8 mouse cellular contexts compared by ENCODE assay signal in the genomic region with DNA sequence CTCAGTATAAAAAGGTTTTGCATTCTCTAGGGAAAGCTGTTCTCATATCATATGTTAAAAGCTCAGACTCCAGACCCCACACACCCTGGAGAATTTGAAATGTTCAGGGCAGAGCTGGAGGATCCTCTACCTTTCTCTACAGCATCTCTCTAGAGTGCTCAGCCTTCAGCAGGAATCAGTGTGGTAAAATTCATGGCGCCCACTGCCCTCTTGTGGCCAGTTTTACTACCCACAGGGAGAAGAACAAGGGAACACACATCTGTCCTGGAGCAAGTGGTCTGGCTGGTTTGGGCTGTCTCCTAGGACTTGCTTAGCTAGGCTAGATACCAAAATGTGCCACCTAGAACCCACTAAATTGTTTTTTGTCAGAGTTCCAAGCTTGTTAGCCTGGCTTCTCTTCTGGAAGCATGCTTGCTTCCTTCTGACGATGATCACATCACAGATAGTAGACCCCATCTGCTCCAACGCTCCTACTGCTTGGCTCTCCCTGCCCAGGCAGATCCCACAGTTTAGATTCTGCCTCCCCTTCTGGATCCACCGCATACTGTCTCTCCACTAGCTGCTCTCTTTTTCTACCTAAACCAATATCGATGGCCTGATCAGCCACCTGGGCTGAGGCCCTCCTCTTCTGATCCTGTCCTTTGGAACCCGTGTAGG. TPM values are rescaled to one million over a fixed set of nuclear protein-coding genes. Genes with fewer than 3 reads are reported as not detected.
DNase-seq lines count a peak whose midpoint lies in the region; ATAC-seq lines count a peak whose summit lies in the region.

No protein-coding gene starts in this region.

- peak; percentile 72 for ATAC-seq in common myeloid progenitor, adult 5-6 weeks (replicated peaks; ENCODE audit: low read depth, poor library complexity, severe bottlenecking)
- peak; percentile 81 for ATAC-seq in inflammation-experienced regulatory T-cells, adult 6 months
- ATAC-seq in megakaryocyte-erythroid progenitor cell, adult 5-6 weeks (replicated peaks; ENCODE audit: low FRiP score, low TSS enrichment, poor library complexity, severe bottlenecking), result peak; percentile 90

- peak; percentile 90 for DNase-seq in adipocyte (ENCODE audit: low spot score)
- DNase-seq in gastrocnemius, adult 8-10 months (ENCODE audit: low spot score in 2 of 2), result peak; percentile 22 to 33
- peak; percentile 26 to 63 for DNase-seq in left cerebral cortex, adult 8-10 months (ENCODE audit: low spot score in 2 of 2)
- DNase-seq in right cerebral cortex, postnatal 25 days, result peak; percentile 64
- peak; percentile 55 to 76 for DNase-seq in urinary bladder, postnatal 4 days (ENCODE audit: low spot score in 2 of 2)

RNA-seq across cellular contexts. Expression of gene Rmdn2, which starts 31.3 kb away (rescaled TPM):
- 5.2 and 5.8 TPM in 2 replicates for total RNA-seq in common myeloid progenitor, adult 5-6 weeks (2017)
- 10 to 100 TPM; 11.5 to 20.1 (median 13.2) TPM for total RNA-seq in gastrocnemius, adult 8-10 months (2022)
- polyA plus RNA-seq in inflammation-experienced regulatory T-cells, adult 6 months (2017; shearing (Covaris generic)), result 10 to 100 TPM in 1 of 3 experiments, 1 to 10 TPM in 2; 3.2 to 19.9 (median 6.9) TPM
- 10 to 100 TPM in 2 of 4 experiments, 1 to 10 TPM in 2; 8.6 to 15.7 (median 12.2) TPM for total RNA-seq in left cerebral cortex, adult 8-10 months (2022)
- total RNA-seq in megakaryocyte-erythroid progenitor cell, adult 5-6 weeks (2014; fragmentation: Nextera tagmentation), result 6.9 and 9.2 TPM in 2 replicates
- 9.4 and 10.4 TPM in 2 replicates for total RNA-seq in megakaryocyte-erythroid progenitor cell, adult 5-6 weeks (2017)

Comparison
In these comparisons a context has a peak if more than half of its experiments do, and no peak if none do; other contexts are left out.
1. Peak in every context shown above with its lines: DNase-seq and ATAC-seq.
2. DNase-seq: peak in every context shown above with its lines; median percentile 90 in adipocyte; 66 in urinary bladder, postnatal 4 days; 64 in right cerebral cortex, postnatal 25 days; 44 in left cerebral cortex, adult 8-10 months; 28 in gastrocnemius, adult 8-10 months.